9 mouse cellular contexts compared by ENCODE assay signal in genomic region chrX:139684410-139684774, GRCm38 (mm10). TPM values are rescaled to one million over a fixed set of nuclear protein-coding genes. Genes with fewer than 3 reads are reported as not detected.
DNase-seq lines count a peak whose midpoint lies in the region; ATAC-seq and TF ChIP-seq lines count a peak whose summit lies in the region.
"Had no signal": no experiment of that assay in that cellular context is flagged by ENCODE, and none has a peak within 500 bp of the region (broad histone marks: within the 10 kb centered on the region; RNA-seq: fewer than 3 reads in every experiment).

No protein-coding gene starts in this region.

- ATAC-seq in kidney, postnatal 0 days (replicated peaks; ENCODE audit: low FRiP score, low read depth): no peak; the same call in 1 of the 2 replicates
- ATAC-seq in embryonic facial prominence, embryonic 11.5 days (replicated peaks; ENCODE audit: insufficient number of reproducible peaks, low FRiP score, low TSS enrichment, low read depth): peak; percentile 57
- peak; percentile 69 for ATAC-seq in intestine, embryonic 15.5 days

- 30% methylated on average over 8 of the region's 8 CpGs for WGBS in kidney, postnatal 0 days
- 17% methylated on average over 8 of the region's 8 CpGs for WGBS in embryonic facial prominence, embryonic 11.5 days
- WGBS in intestine, embryonic 15.5 days: 24% methylated on average over 8 of the region's 8 CpGs

- peaks cover 19% of the 10 kb centered on the region for H3K79me2 ChIP-seq in myocyte (ENCODE audit: control insufficient read depth, insufficient read depth)

- no peaks in the 10 kb centered on the region for H3K36me3 ChIP-seq in kidney, postnatal 0 days (ENCODE audit: insufficient read depth, low read length)
- H3K36me3 ChIP-seq in embryonic facial prominence, embryonic 11.5 days (replicated peaks; ENCODE audit: control insufficient read depth, insufficient read depth, low read depth, low read length): no peaks in the 10 kb centered on the region
- no peaks in the 10 kb centered on the region for H3K36me3 ChIP-seq in intestine, embryonic 15.5 days
- no peaks in the 10 kb centered on the region for H3K36me3 ChIP-seq in myocyte (ENCODE audit: control insufficient read depth, insufficient read depth)

- no peaks in the 10 kb centered on the region for H3K9me3 ChIP-seq in kidney, postnatal 0 days (replicated peaks; ENCODE audit: low read length)
- no peaks in the 10 kb centered on the region for H3K9me3 ChIP-seq in embryonic facial prominence, embryonic 11.5 days (replicated peaks; ENCODE audit: control insufficient read depth, low read length)
- H3K9me3 ChIP-seq in intestine, embryonic 15.5 days: no peaks in the 10 kb centered on the region

- H3K9ac ChIP-seq in kidney, postnatal 0 days (ENCODE audit: low read depth, low read length): peak overlapping the region; percentile 40; the same call in 1 of the 2 replicates
- peak overlapping the region; percentile 28; the same call in 1 of the 2 replicates for H3K9ac ChIP-seq in embryonic facial prominence, embryonic 11.5 days (replicated peaks; ENCODE audit: low read length)
- H3K9ac ChIP-seq in intestine, embryonic 15.5 days: peak overlapping the region; percentile 17; the same call in 1 of the 2 replicates

- H3ac ChIP-seq in myocyte (ENCODE audit: control insufficient read depth, insufficient read length): peak overlapping the region; percentile 20

- no peak overlapping the region for H3K27ac ChIP-seq in kidney, postnatal 0 days
- H3K27ac ChIP-seq in embryonic facial prominence, embryonic 11.5 days (replicated peaks; ENCODE audit: low read depth, low read length): no peak overlapping the region
- peak overlapping the region; percentile 17; the same call in 1 of the 2 replicates for H3K27ac ChIP-seq in intestine, embryonic 15.5 days

- TF ChIP-seq POLR2A in myocyte (IDR thresholded peaks at IDR 0.05; ENCODE audit: insufficient read length, low read depth): no peak

- no peaks in the 10 kb centered on the region for H3K4me1 ChIP-seq in kidney, postnatal 0 days (replicated peaks; ENCODE audit: insufficient read depth, low read length)
- H3K4me1 ChIP-seq in embryonic facial prominence, embryonic 11.5 days (ENCODE audit: control insufficient read depth, insufficient read depth, low read length): no peaks in the 10 kb centered on the region
- no peaks in the 10 kb centered on the region for H3K4me1 ChIP-seq in intestine, embryonic 15.5 days (replicated peaks)

- no peaks in the 10 kb centered on the region for H3K27me3 ChIP-seq in kidney, postnatal 0 days (ENCODE audit: insufficient read depth, low read length)
- H3K27me3 ChIP-seq in embryonic facial prominence, embryonic 11.5 days (ENCODE audit: control insufficient read depth, insufficient read depth, low read length): no peaks in the 10 kb centered on the region
- H3K27me3 ChIP-seq in intestine, embryonic 15.5 days (replicated peaks): no peaks in the 10 kb centered on the region
- H3K27me3 ChIP-seq in myocyte (ENCODE audit: control insufficient read depth, insufficient read depth, insufficient read length): no peaks in the 10 kb centered on the region

- H3K4me2 ChIP-seq in kidney, postnatal 0 days (ENCODE audit: low read length): peak overlapping the region; percentile 59
- H3K4me2 ChIP-seq in embryonic facial prominence, embryonic 11.5 days (ENCODE audit: low read depth, low read length): peak overlapping the region; percentile 36
- peak overlapping the region; percentile 55 for H3K4me2 ChIP-seq in intestine, embryonic 15.5 days (replicated peaks)
- peak overlapping the region; percentile 66 for H3K4me2 ChIP-seq in myocyte (ENCODE audit: low read depth)

- TF ChIP-seq CTCF in kidney, postnatal 0 days (IDR thresholded peaks at IDR 0.05; ENCODE audit: low read depth): no peak

- peak overlapping the region; percentile 50 for H3K4me3 ChIP-seq in kidney, postnatal 0 days (replicated peaks; ENCODE audit: low read depth, low read length)
- peak overlapping the region; percentile 50 for H3K4me3 ChIP-seq in embryonic facial prominence, embryonic 11.5 days (ENCODE audit: low read depth, low read length)
- H3K4me3 ChIP-seq in intestine, embryonic 15.5 days (replicated peaks): peak overlapping the region; percentile 52
- H3K4me3 ChIP-seq in myocyte: peak overlapping the region; percentile 78

- no peak for DNase-seq in kidney, postnatal 0 days (ENCODE audit: low spot score)
- DNase-seq in kidney, adult 11 months: no peak
- no peak for DNase-seq in embryonic facial prominence, embryonic 11.5 days (ENCODE audit: low spot score)
- DNase-seq in thymus, adult 18-20 months: no peak
- no peak for DNase-seq in layer of hippocampus, postnatal 25 days (ENCODE audit: extremely low spot score in 1 of 2, low spot score in 1 of 2)
- no peak for DNase-seq in testis, postnatal 14 days (ENCODE audit: low spot score)

TF ChIP-seq in myocyte, 11 proteins besides CTCF, POLR2A, EP300 and RAD21:
- TF ChIP-seq MYOD1 (IDR thresholded peaks at IDR 0.05; ENCODE audit: control insufficient read depth in 1 of 3, insufficient read length in 2 of 3, low read depth in 2 of 3): no peak
- no peak for TF ChIP-seq E2F4 (IDR thresholded peaks at IDR 0.05; ENCODE audit: insufficient read depth)
- TF ChIP-seq CEBPB (IDR thresholded peaks at IDR 0.05; ENCODE audit: insufficient read depth, poor library complexity, severe bottlenecking): no peak
- no peak for TF ChIP-seq SRF (IDR thresholded peaks at IDR 0.05; ENCODE audit: control insufficient read depth, insufficient read length, low read depth)
- TF ChIP-seq MAX (IDR thresholded peaks at IDR 0.05; ENCODE audit: low read depth): no peak
- no peak for TF ChIP-seq MYOG (IDR thresholded peaks at IDR 0.05; ENCODE audit: control insufficient read depth in 1 of 3, insufficient read depth in 1 of 3, insufficient read length in 2 of 3, low read depth in 2 of 3)

RNA-seq across cellular contexts. Expression of gene Tbc1d8b, which starts 0.4 kb away (rescaled TPM):
- 1.7 and 2.1 TPM in 2 replicates for polyA plus RNA-seq in kidney, postnatal 0 days (2015; fragmentation: Nextera tagmentation; extraction: Ambion mirVana)
- 0.57 and 0.88 TPM in 2 replicates for polyA plus RNA-seq in embryonic facial prominence, embryonic 11.5 days (2014; fragmentation: Nextera tagmentation; extraction: Ambion mirVana)
- polyA plus RNA-seq in intestine, embryonic 15.5 days (2015; fragmentation: Nextera tagmentation; extraction: Ambion mirVana): 3.0 and 3.4 TPM in 2 replicates
- 1.8 TPM for polyA plus RNA-seq in myocyte (2012; fragmentation: generic; extraction: Trizol)
- total RNA-seq in layer of hippocampus, postnatal 25 days (2021): 10 to 100 TPM in 1 of 2 experiments, 1 to 10 TPM in 1; 9.5 to 11.2 TPM

RNA-seq across cellular contexts. Expression of gene Gm15013, which starts 29.9 kb away (rescaled TPM):
- 0.14 and 0.26 TPM in 2 replicates for polyA plus RNA-seq in kidney, postnatal 0 days (2015; fragmentation: Nextera tagmentation; extraction: Ambion mirVana)
- polyA plus RNA-seq in embryonic facial prominence, embryonic 11.5 days (2014; fragmentation: Nextera tagmentation; extraction: Ambion mirVana): not detected in 2 replicates
- 0.25 and 0.29 TPM in 2 replicates for polyA plus RNA-seq in intestine, embryonic 15.5 days (2015; fragmentation: Nextera tagmentation; extraction: Ambion mirVana)
- polyA plus RNA-seq in myocyte (2012; fragmentation: generic; extraction: Trizol): 0.13 TPM
- not detected for total RNA-seq in layer of hippocampus, postnatal 25 days (2021)
- total RNA-seq: adrenal gland, adult 18-20 months had no signal
